Mouse (Mus musculus) MEL (cell line): Measurements from ENCODE around the gene Slc38a4. TPM values are rescaled to one million over a fixed set of nuclear protein-coding genes. Genes with fewer than 3 reads are reported as not detected.

ENCODE experiments used
- DNase-seq: peaks from one replicate; pipeline ENCODE4 v3.0.0; 2011; ENCODE audit warnings: low read depth, low spot score
- H3K27ac ChIP-seq: 2 replicates; pipeline ENCODE4 v1.5.1; 2012; ENCODE audit warnings: low read depth, mild to moderate bottlenecking, control low read depth, low read length, moderate library complexity; ENCODE audit not compliant: control insufficient read depth
- H3K27me3 ChIP-seq, 2 experiments: fragments of 150-350 bp in 1 of 2; sonication (generic) in 1 of 2; 2 replicates each; pipeline ENCODE4 v1.6.1; 2012; ENCODE audit warnings: low read length in 2 of 2, mild to moderate bottlenecking in 2 of 2, improper control_type of control experiment in 1 of 2, moderate library complexity in 1 of 2; ENCODE audit not compliant: insufficient read depth in 2 of 2, control insufficient read depth in 1 of 2
- H3K36me3 ChIP-seq, 2 experiments: 2 replicates each; pipeline ENCODE4 v1.6.1; 2012 to 2014; ENCODE audit warnings: low read length in 2 of 2, improper control_type of control experiment in 1 of 2, inconsistent platforms in 1 of 2, mild to moderate bottlenecking in 1 of 2; ENCODE audit not compliant: insufficient read depth in 2 of 2, control insufficient read depth in 1 of 2
- H3K4me1 ChIP-seq, 2 experiments: fragments of 150-350 bp in 1 of 2; sonication (generic) in 1 of 2; 2 replicates each; pipeline ENCODE4 v1.6.1; 2012; ENCODE audit warnings: low read length in 2 of 2, improper control_type of control experiment in 1 of 2, mild to moderate bottlenecking in 1 of 2; ENCODE audit not compliant: insufficient read depth in 2 of 2, control insufficient read depth in 1 of 2
- H3K4me3 ChIP-seq, 2 experiments: fragments of 150-350 bp in 1 of 2; sonication (generic) in 1 of 2; 2 replicates each; pipeline ENCODE4 v1.5.1; 2012; ENCODE audit warnings: low read depth in 2 of 2, low read length in 2 of 2, mild to moderate bottlenecking in 2 of 2, moderate library complexity in 2 of 2, control low read depth in 1 of 2, improper control_type of control experiment in 1 of 2; ENCODE audit not compliant: control insufficient read depth in 1 of 2, insufficient read depth in 1 of 2
- H3K79me2 ChIP-seq: 2 replicates; pipeline ENCODE4 v1.6.1; 2012; ENCODE audit warnings: mild to moderate bottlenecking, low read length, moderate library complexity; ENCODE audit not compliant: control insufficient read depth, poor library complexity, insufficient read depth
- H3K9ac ChIP-seq: 2 replicates; pipeline ENCODE4 v1.6.1; 2012; ENCODE audit warnings: low read depth, mild to moderate bottlenecking, control low read depth, low read length, moderate library complexity; ENCODE audit not compliant: control insufficient read depth, poor library complexity, severe bottlenecking
- H3K9me3 ChIP-seq: fragments of 150-350 bp; sonication (generic); replicated peaks from 2 replicates; pipeline ENCODE4 v1.6.1; 2012; ENCODE audit warnings: mild to moderate bottlenecking, low read length, improper control_type of control experiment, moderate library complexity; ENCODE audit not compliant: insufficient read depth
- CHD1 ChIP-seq: IDR thresholded peaks from 2 replicates; pipeline ENCODE4 v1.6.1; 2012; ENCODE audit warnings: low read depth, mild to moderate bottlenecking, inconsistent platforms, low read length, improper control_type of control experiment
- CHD2 ChIP-seq: IDR thresholded peaks from 2 replicates; pipeline ENCODE4 v1.6.1; 2011; ENCODE audit warnings: low read length, improper control_type of control experiment
- CTCF ChIP-seq, 3 experiments: IDR thresholded peaks in 2 of 3; conservative IDR thresholded peaks in 1 of 3; 2 replicates each; pipeline ENCODE4 v1.5.1; 2011 to 2012; ENCODE audit warnings: low read length in 3 of 3, low read depth in 2 of 3, mild to moderate bottlenecking in 2 of 3, improper control_type of control experiment in 1 of 3, inconsistent platforms in 1 of 3, mixed read lengths in 1 of 3, moderate library complexity in 1 of 3; ENCODE audit not compliant: control insufficient read depth in 1 of 3, insufficient read depth in 1 of 3, poor library complexity in 1 of 3, severe bottlenecking in 1 of 3
- E2F4 ChIP-seq: IDR thresholded peaks from 2 replicates; pipeline ENCODE4 v1.6.1; 2011; ENCODE audit warnings: low read depth, low read length, improper control_type of control experiment, borderline replicate concordance
- ELF1 ChIP-seq: IDR thresholded peaks from 2 replicates; pipeline ENCODE4 v1.6.1; 2014; ENCODE audit warnings: low read depth, mild to moderate bottlenecking, inconsistent platforms, low read length, improper control_type of control experiment, moderate library complexity
- EP300 ChIP-seq, 2 experiments: IDR thresholded peaks; 2 replicates each; pipeline ENCODE4 v1.6.1; 2011; ENCODE audit warnings: improper control_type of control experiment in 2 of 2, low read length in 2 of 2, low read depth in 1 of 2, mild to moderate bottlenecking in 1 of 2
- ETS1 ChIP-seq: IDR thresholded peaks from 2 replicates; pipeline ENCODE4 v1.6.1; 2012; ENCODE audit warnings: low read depth, mild to moderate bottlenecking, inconsistent platforms, low read length, improper control_type of control experiment, moderate library complexity
- GABPA ChIP-seq: IDR thresholded peaks from 2 replicates; pipeline ENCODE4 v1.6.1; 2012; ENCODE audit warnings: low read depth, mild to moderate bottlenecking, inconsistent platforms, low read length, improper control_type of control experiment, moderate library complexity
- GATA1 ChIP-seq: IDR thresholded peaks from 2 replicates; pipeline ENCODE4 v1.6.1; 2011; ENCODE audit warnings: low read depth, low read length, improper control_type of control experiment
- HCFC1 ChIP-seq: IDR thresholded peaks from 2 replicates; pipeline ENCODE4 v1.6.1; 2012; ENCODE audit warnings: low read depth, mild to moderate bottlenecking, inconsistent platforms, low read length, improper control_type of control experiment, moderate library complexity
- JUND ChIP-seq: IDR thresholded peaks from 2 replicates; pipeline ENCODE4 v1.6.1; 2011; ENCODE audit warnings: low read depth, mild to moderate bottlenecking, improper control_type of control experiment, low read length
- KAT2A ChIP-seq: conservative IDR thresholded peaks from 2 replicates; pipeline ENCODE4 v1.6.1; 2012; ENCODE audit warnings: low read depth, low read length, improper control_type of control experiment, inconsistent platforms
- MAFK ChIP-seq: IDR thresholded peaks from 2 replicates; pipeline ENCODE4 v1.6.1; 2011; ENCODE audit warnings: low read depth, mild to moderate bottlenecking, low read length, improper control_type of control experiment, borderline replicate concordance
- MEF2A ChIP-seq: IDR thresholded peaks from 2 replicates; pipeline ENCODE4 v1.6.1; 2014; ENCODE audit warnings: low read depth, mild to moderate bottlenecking, inconsistent platforms, low read length, improper control_type of control experiment; ENCODE audit not compliant: poor library complexity, insufficient replicate concordance, severe bottlenecking; ENCODE audit errors: extremely low read depth
- MYB ChIP-seq: IDR thresholded peaks from 2 replicates; pipeline ENCODE4 v1.6.1; 2011; ENCODE audit warnings: mild to moderate bottlenecking, low read depth, low read length, improper control_type of control experiment
- MYC ChIP-seq: IDR thresholded peaks from 2 replicates; pipeline ENCODE4 v1.6.1; 2011; ENCODE audit warnings: low read depth, mild to moderate bottlenecking, low read length, improper control_type of control experiment, moderate library complexity
- NELFE ChIP-seq: IDR thresholded peaks from 2 replicates; pipeline ENCODE4 v1.6.1; 2011; ENCODE audit warnings: low read depth, low read length, improper control_type of control experiment
- NRF1 ChIP-seq: IDR thresholded peaks from 2 replicates; pipeline ENCODE4 v1.6.1; 2014; ENCODE audit warnings: low read depth, mild to moderate bottlenecking, inconsistent platforms, low read length, improper control_type of control experiment, moderate library complexity; ENCODE audit not compliant: poor library complexity, insufficient read depth, severe bottlenecking
- POLR2AphosphoS5 ChIP-seq: IDR thresholded peaks from 2 replicates; pipeline ENCODE4 v1.6.1; 2012; ENCODE audit warnings: low read depth, borderline replicate concordance, mild to moderate bottlenecking, inconsistent platforms, low read length, moderate library complexity, mixed read lengths
- RAD21 ChIP-seq: IDR thresholded peaks from 2 replicates; pipeline ENCODE4 v1.6.1; 2011; ENCODE audit warnings: mild to moderate bottlenecking, low read depth, low read length, improper control_type of control experiment
- SIN3A ChIP-seq: IDR thresholded peaks from 2 replicates; pipeline ENCODE4 v1.6.1; 2012; ENCODE audit warnings: low read length, improper control_type of control experiment, inconsistent platforms
- SMC3 ChIP-seq: IDR thresholded peaks from 2 replicates; pipeline ENCODE4 v1.6.1; 2011; ENCODE audit warnings: low read depth, low read length, improper control_type of control experiment
- TAL1 ChIP-seq: IDR thresholded peaks from 2 replicates; pipeline ENCODE4 v1.6.1; 2012; ENCODE audit warnings: mild to moderate bottlenecking, inconsistent platforms, low read length, moderate library complexity, mixed read lengths
- UBTF ChIP-seq: IDR thresholded peaks from 2 replicates; pipeline ENCODE4 v1.6.1; 2012; ENCODE audit warnings: low read depth, mild to moderate bottlenecking, inconsistent platforms, low read length, improper control_type of control experiment, moderate library complexity, borderline replicate concordance; ENCODE audit not compliant: insufficient read depth
- USF2 ChIP-seq, 2 experiments: IDR thresholded peaks; 2 replicates each; pipeline ENCODE4 v1.6.1; 2011 to 2012; ENCODE audit warnings: improper control_type of control experiment in 2 of 2, low read length in 2 of 2, borderline replicate concordance in 1 of 2, inconsistent platforms in 1 of 2, low read depth in 1 of 2, mild to moderate bottlenecking in 1 of 2; ENCODE audit not compliant: insufficient read depth in 1 of 2
- ZC3H11A ChIP-seq: IDR thresholded peaks from 2 replicates; pipeline ENCODE4 v1.6.1; 2012; ENCODE audit warnings: low read depth, mild to moderate bottlenecking, inconsistent platforms, low read length, improper control_type of control experiment
- ZKSCAN1 ChIP-seq: IDR thresholded peaks from 2 replicates; pipeline ENCODE4 v1.6.1; 2012; ENCODE audit warnings: low read depth, mild to moderate bottlenecking, inconsistent platforms, low read length, improper control_type of control experiment, moderate library complexity
- ZNF384 ChIP-seq: IDR thresholded peaks from 2 replicates; pipeline ENCODE4 v1.6.1; 2012; ENCODE audit warnings: low read depth, mild to moderate bottlenecking, inconsistent platforms, low read length, improper control_type of control experiment
- polyA plus RNA-seq, 2 experiments: library from polyadenylated mRNA; stranded (reverse) in 1 of 2; unstranded in 1 of 2; fragments of >175 nt in 1 of 2; fragments of >200 nt in 1 of 2; gene quantifications; 2 replicates each; pipeline versions ENCODE4 v1.2.1 to v1.2.4; 2012; ENCODE audit warnings: low replicate concordance in 2 of 2, low read depth in 1 of 2; ENCODE audit not compliant: insufficient read length in 2 of 2, insufficient read depth in 1 of 2, missing spikeins in 1 of 2
- total RNA-seq: library from RNA; depleted of rRNA; stranded (reverse); fragments of 300-350 nt; gene quantifications from 2 replicates; pipeline ENCODE4 v1.2.3, GENCODE M21; 2012

The Slc38a4 gene
- total and polyA plus RNA-seq, 3 experiments, result not detected

GRCm38 (mm10) chr15:97063211-97063610 is 7.5 kb upstream of the Slc38a4 start:
- Histone ChIP-seq H3K36me3 (no peaks in the 10 kb centered on the region), H3K27me3 (no peaks in the 10 kb centered on the region), H3K9me3 (no peaks in the 10 kb centered on the region), H3K4me1 (no peaks in the 10 kb centered on the region), H3K9ac (no peak overlapping the region), H3K79me2 (no peaks in the 10 kb centered on the region), H3K27ac (no peak overlapping the region), H3K4me3 (no peak overlapping the region)
- no peak for TF ChIP-seq MAFK
- TF ChIP-seq TAL1, result no peak
- TF ChIP-seq EP300 (IDR thresholded peaks at IDR 0.05; ENCODE audit: low read depth in 1 of 2, low read length in 2 of 2), result no peak
- TF ChIP-seq E2F4, result no peak
- no peak for TF ChIP-seq SIN3A
- TF ChIP-seq ZNF384, result no peak
- DNase-seq, result no peak

DNA sequence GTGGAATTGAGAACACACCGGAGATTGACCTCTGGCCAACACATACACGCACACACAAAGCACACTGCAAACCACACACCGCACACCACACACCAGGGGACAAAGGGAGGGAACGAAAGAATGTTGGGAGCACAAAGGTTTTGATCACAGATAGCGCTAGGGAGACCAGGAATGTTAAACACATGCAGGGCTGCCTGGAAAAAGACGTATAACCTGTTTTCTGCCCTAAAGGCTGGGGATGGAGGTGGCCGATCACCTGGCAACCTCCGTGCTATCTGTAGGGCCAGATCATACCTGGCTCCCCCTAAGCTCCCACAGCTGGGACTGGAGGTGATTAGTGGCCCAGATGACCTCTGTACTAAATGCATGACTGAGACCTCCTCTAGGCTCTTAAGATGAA is 5.2 kb upstream of the Slc38a4 start:
- H3K9me3 ChIP-seq, result no peaks in the 10 kb centered on the region

GRCm38 (mm10) chr15:97060571-97060970 is 4.8 kb upstream of the Slc38a4 start:
- no peak overlapping the region for H3K4me3 ChIP-seq
- no peaks in the 10 kb centered on the region for H3K4me1 ChIP-seq
- H3K36me3 ChIP-seq, result no peaks in the 10 kb centered on the region
- DNase-seq, result no peak
- H3K27me3 ChIP-seq, result no peaks in the 10 kb centered on the region
- no peak overlapping the region for H3K9ac ChIP-seq
- H3K27ac ChIP-seq, result no peak overlapping the region
- no peaks in the 10 kb centered on the region for H3K9me3 ChIP-seq
- H3K79me2 ChIP-seq, result no peaks in the 10 kb centered on the region
- TF ChIP-seq HCFC1, result no peak
- TF ChIP-seq ZC3H11A, result no peak
- TF ChIP-seq JUND, result no peak
- no peak for TF ChIP-seq GABPA
- TF ChIP-seq USF2 (IDR thresholded peaks at IDR 0.05; ENCODE audit: borderline replicate concordance in 1 of 2, insufficient read depth in 1 of 2, low read depth in 1 of 2, low read length in 2 of 2), result no peak
- TF ChIP-seq ZNF384, result no peak
- TF ChIP-seq EP300 (IDR thresholded peaks at IDR 0.05; ENCODE audit: low read depth in 1 of 2, low read length in 2 of 2), result no peak
- no peak for TF ChIP-seq RAD21
- TF ChIP-seq KAT2A, result no peak
- no peak for TF ChIP-seq TAL1
- no peak for TF ChIP-seq ETS1
- TF ChIP-seq GATA1, result no peak
- no peak for TF ChIP-seq E2F4
- TF ChIP-seq SIN3A, result no peak
- TF ChIP-seq CHD1, result no peak
- no peak for TF ChIP-seq MEF2A
- no peak for TF ChIP-seq MYC

More for the DNA sequence above, 5.2 kb upstream of the Slc38a4 start:
- no peaks in the 10 kb centered on the region for H3K27me3 ChIP-seq
- no peak overlapping the region for H3K4me3 ChIP-seq
- no peaks in the 10 kb centered on the region for H3K36me3 ChIP-seq
- H3K27ac ChIP-seq, result no peak overlapping the region
- no peak overlapping the region for H3K9ac ChIP-seq
- TF ChIP-seq UBTF (no peak), CTCF (IDR thresholded peaks at IDR 0.05 in 2 of 3, conservative IDR thresholded peaks at IDR 0.05 in 1 of 3; ENCODE audit: control insufficient read depth in 1 of 3, insufficient read depth in 1 of 3, low read depth in 2 of 3, low read length in 3 of 3, poor library complexity in 1 of 3, severe bottlenecking in 1 of 3) (no peak), TAL1 (no peak), NRF1 (no peak), NELFE (no peak), SMC3 (no peak), CHD2 (no peak), USF2 (IDR thresholded peaks at IDR 0.05; ENCODE audit: borderline replicate concordance in 1 of 2, insufficient read depth in 1 of 2, low read depth in 1 of 2, low read length in 2 of 2) (no peak), MYB (no peak), ELF1 (no peak), E2F4 (no peak), ZKSCAN1 (no peak), CHD1 (no peak), POLR2AphosphoS5 (no peak), MEF2A (no peak), MAFK (no peak), EP300 (IDR thresholded peaks at IDR 0.05; ENCODE audit: low read depth in 1 of 2, low read length in 2 of 2) (no peak)
- no peaks in the 10 kb centered on the region for H3K4me1 ChIP-seq
- no peaks in the 10 kb centered on the region for H3K79me2 ChIP-seq
- DNase-seq, result no peak
